Mouse (Mus musculus) intestine, embryonic 16.5 days (tissue): ENCODE measurements around the gene Nucb2. TPM values are rescaled to one million over a fixed set of nuclear protein-coding genes. Genes with fewer than 3 reads are reported as not detected.

Experiments used
- ATAC-seq: fragments of 200-750 bp; cut with Nextera tagmentation; 2 replicates; pipeline ENCODE4 v1.8.0; 2017; ENCODE audit warnings: moderate TSS enrichment, moderate library complexity
- H3K27ac ChIP-seq: fragments of 300-500 bp; sonication (generic); 2 replicates; pipeline ENCODE4 v1.5.1; 2014; ENCODE audit warnings: mild to moderate bottlenecking, low read length
- H3K27me3 ChIP-seq: fragments of 300-500 bp; sonication (generic); replicated peaks from 2 replicates; pipeline ENCODE4 v1.6.1; 2014; ENCODE audit warnings: low read length, control low read depth, mixed read lengths; ENCODE audit not compliant: control insufficient read depth, insufficient read depth
- H3K36me3 ChIP-seq: fragments of 300-500 bp; sonication (generic); 2 replicates; pipeline ENCODE4 v1.6.1; 2014; ENCODE audit warnings: low read length, control low read depth; ENCODE audit not compliant: control insufficient read depth, insufficient read depth
- H3K4me1 ChIP-seq: fragments of 300-500 bp; sonication (generic); 2 replicates; pipeline ENCODE4 v1.6.1; 2014; ENCODE audit warnings: low read length, control low read depth, mixed read lengths; ENCODE audit not compliant: control insufficient read depth, insufficient read depth
- H3K4me2 ChIP-seq: fragments of 300-500 bp; sonication (generic); 2 replicates; pipeline ENCODE4 v1.6.1; 2014; ENCODE audit warnings: low read depth, low read length, control low read depth
- H3K4me3 ChIP-seq: fragments of 300-500 bp; sonication (generic); 2 replicates; pipeline ENCODE4 v1.5.1; 2014; ENCODE audit warnings: mild to moderate bottlenecking, low read length
- H3K9ac ChIP-seq: fragments of 300-500 bp; sonication (generic); 2 replicates; pipeline ENCODE4 v1.6.1; 2014; ENCODE audit warnings: low read depth, low read length
- H3K9me3 ChIP-seq: fragments of 300-500 bp; sonication (generic); 2 replicates; pipeline ENCODE4 v1.6.1; 2016; ENCODE audit warnings: low read length, control low read depth; ENCODE audit not compliant: control insufficient read depth
- WGBS: fragments of 180-500 bp; shearing (Covaris S2); extraction: QIAGEN DNeasy Blood & Tissue Kit; methylation state at CpG from one replicate; pipeline ENCODE4 v1.1.7; 2014; 5-methylcytosine and 5-hydroxymethylcytosine counted together
- polyA plus RNA-seq: library from polyadenylated mRNA; unstranded; fragments of >200 nt; fragmentation: Nextera tagmentation; extraction: Ambion mirVana; gene quantifications from 2 replicates; pipeline ENCODE4 v1.2.1, GENCODE M21; 2015

Gene Nucb2
- 16.4 and 19.4 TPM in 2 replicates for polyA plus RNA-seq

DNA sequence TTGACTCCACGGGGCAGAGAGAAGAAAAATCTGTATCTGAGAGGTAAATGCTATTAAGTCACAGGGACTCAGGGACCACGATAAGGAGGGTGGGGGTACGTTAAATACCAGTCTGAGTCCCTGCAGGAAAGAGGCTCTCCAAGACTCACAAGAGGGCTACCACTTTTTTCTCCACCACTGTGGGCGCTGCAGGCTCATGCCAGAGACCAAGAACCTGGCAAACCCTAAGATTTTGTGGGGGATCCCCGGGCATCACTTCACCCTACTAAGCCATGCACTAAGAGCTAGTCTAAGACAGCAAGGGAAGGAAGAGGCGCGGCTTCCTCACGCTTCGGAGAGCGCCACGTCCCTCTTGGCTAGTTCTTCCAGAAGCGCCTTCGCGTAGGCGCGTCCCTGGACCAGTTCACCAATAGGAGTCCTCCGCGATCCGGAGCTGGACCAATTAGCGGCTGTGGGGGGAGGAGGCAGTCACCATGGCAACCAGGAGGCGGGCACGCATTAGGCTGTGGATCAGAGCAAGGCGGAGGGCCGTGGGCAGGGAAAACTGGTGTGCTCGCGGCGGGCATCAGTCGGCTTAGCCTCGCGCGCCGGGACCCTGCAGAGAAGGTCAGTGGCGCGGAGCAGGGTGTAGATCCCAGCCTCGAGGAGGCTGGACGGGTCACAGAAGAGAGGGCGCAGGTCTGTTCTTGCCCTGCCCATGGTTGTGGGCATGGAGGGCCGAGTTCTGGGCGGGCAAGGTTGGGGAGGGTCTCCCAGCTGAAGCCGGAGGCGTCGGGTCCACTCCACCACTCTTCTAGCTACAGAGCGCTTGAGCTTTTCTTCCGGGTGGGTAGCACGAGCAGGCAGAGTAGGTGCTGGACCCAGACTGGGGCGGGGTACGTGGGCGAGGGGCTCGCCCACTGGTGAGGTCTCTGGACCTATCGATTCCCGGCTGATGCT lies at the start of gene Nucb2:
Nucb2 (plus strand) TSS at position 491 of the 939 bp plus-strand sequence.
- H3K27ac ChIP-seq = 0 out of 2 replicates have a peak within 1 kb of the TSS, but pooled peaks have one; percentile 37
- WGBS = under 1% methylated on average over 51 of the region's 51 CpGs

DNA sequence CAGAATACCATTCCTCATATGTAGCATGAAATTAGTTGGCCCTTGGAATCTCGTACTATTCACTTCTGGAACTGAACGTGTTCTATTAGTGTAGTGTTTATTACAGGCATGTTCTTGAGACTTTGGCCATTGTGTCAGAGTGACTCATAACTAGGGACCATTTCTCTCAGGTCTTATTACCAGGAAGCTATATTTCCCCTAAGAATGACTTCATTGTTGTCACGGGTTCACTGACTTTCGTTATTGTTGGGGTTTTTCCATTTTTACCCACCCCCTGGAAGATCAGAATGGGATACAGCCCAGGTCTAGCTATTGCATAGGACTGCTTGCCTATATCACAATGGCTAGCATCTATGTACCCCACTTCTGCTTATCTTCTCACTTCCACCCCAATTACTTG lies 47.2 kb upstream of the Nucb2 start:
- H3K27me3 ChIP-seq = no peaks in the 10 kb centered on the region
- peak; percentile 92 for ATAC-seq
- peaks cover 8% of the 10 kb centered on the region for H3K4me1 ChIP-seq
- H3K9me3 ChIP-seq = no peaks in the 10 kb centered on the region
- H3K4me2 ChIP-seq = no peak overlapping the region
- 49% methylated on average over 4 of the region's 4 CpGs for WGBS
- H3K9ac ChIP-seq = no peak overlapping the region
- no peak overlapping the region for H3K4me3 ChIP-seq
- H3K36me3 ChIP-seq = no peaks in the 10 kb centered on the region
- peak overlapping the region; percentile 75 for H3K27ac ChIP-seq

More for the DNA sequence above, at the start of gene Nucb2:
- ATAC-seq = peak; percentile 100
- H3K9ac ChIP-seq = peak within 1 kb of the TSS; percentile 80
- H3K4me2 ChIP-seq = peak within 1 kb of the TSS; percentile 91
- no peaks in the 10 kb centered on the region for H3K27me3 ChIP-seq
- no peaks in the 10 kb centered on the region for H3K9me3 ChIP-seq
- H3K4me3 ChIP-seq = peak within 1 kb of the TSS; percentile 67
- H3K4me1 ChIP-seq = no peaks in the 10 kb centered on the region
- H3K36me3 ChIP-seq = no peaks in the 10 kb centered on the region

DNA sequence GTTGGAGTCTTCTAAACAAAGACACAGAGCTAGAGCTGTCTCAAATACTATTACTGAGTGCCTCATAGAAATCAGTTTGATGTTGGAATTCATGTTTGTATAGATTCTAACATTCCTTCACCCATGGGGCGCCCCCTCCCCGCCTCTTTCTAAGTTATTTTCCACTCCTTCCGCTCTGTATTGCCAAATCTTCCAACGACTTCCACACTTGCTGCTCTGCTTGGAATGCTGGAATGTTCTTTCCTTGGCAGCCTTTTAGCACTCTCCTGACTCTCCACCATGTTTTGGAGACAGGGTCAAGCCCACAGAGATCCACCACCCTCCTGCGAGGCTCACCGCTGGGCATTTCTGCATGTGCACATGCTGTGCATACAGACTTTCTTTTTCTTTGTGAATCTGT lies 46.8 kb upstream of the Nucb2 start:
- Histone ChIP-seq H3K36me3 (no peaks in the 10 kb centered on the region), H3K9ac (no peak overlapping the region), H3K27ac (peak overlapping the region; percentile 75), H3K4me2 (no peak overlapping the region), H3K9me3 (no peaks in the 10 kb centered on the region), H3K4me1 (peaks cover 8% of the 10 kb centered on the region), H3K4me3 (no peak overlapping the region), H3K27me3 (no peaks in the 10 kb centered on the region)
- ATAC-seq = peak; percentile 29
- 67% methylated on average over 6 of the region's 6 CpGs for WGBS

DNA sequence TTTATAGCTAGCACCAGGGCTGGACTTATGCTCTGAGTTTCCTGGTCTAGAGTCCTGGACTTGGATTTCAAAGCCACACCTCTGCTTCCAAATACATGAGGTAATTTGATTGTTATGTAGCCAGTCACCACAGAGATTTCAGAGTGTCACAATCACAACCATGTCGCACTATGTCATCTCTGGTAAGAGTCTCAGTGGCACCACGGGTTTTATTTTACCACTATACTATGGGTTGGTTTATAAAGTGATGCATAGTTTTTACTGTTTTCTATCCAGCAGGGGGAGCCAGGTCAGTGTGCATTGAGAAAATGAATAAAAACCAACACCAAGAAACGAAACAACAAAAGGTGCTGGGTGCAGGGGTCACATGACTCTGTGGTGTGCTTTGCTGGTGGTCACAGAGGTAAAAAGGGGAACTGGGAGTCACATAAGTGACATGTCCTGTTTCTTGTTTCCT lies 45.2 kb upstream of the Nucb2 start:
- Histone ChIP-seq H3K9me3 (no peaks in the 10 kb centered on the region), H3K36me3 (no peaks in the 10 kb centered on the region), H3K4me1 (peaks cover 8% of the 10 kb centered on the region), H3K4me3 (no peak overlapping the region), H3K4me2 (no peak overlapping the region), H3K9ac (no peak overlapping the region), H3K27me3 (no peaks in the 10 kb centered on the region), H3K27ac (no peak overlapping the region)
- WGBS = 26% methylated on average over 3 of the region's 3 CpGs
- ATAC-seq = peak; percentile 63

DNA sequence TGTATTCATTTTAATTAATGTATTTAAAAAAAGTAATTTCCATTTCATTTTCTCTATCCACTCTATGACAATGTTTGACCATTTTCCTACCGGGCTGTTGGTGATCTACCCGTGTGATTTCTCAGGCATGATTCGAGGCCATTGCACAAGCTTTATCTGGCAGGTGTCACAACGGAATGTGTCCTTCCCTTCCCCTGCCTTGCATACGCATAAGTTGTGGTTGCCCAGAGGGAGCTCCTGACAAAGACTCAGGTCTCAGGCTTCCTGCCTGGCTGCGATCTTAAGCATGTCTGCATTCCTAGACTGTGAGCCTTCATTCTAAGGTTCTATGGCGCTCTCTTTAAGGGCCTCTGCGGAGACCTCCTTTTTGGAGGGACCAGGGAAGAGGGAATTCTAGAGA lies 42.1 kb upstream of the Nucb2 start:
- Histone ChIP-seq H3K9ac (no peak overlapping the region), H3K9me3 (no peaks in the 10 kb centered on the region), H3K4me3 (no peak overlapping the region), H3K36me3 (no peaks in the 10 kb centered on the region), H3K27me3 (no peaks in the 10 kb centered on the region), H3K4me1 (peaks cover 7% of the 10 kb centered on the region), H3K27ac (no peak overlapping the region), H3K4me2 (no peak overlapping the region)
- 46% methylated on average over 8 of the region's 8 CpGs for WGBS
- ATAC-seq = no peak

DNA sequence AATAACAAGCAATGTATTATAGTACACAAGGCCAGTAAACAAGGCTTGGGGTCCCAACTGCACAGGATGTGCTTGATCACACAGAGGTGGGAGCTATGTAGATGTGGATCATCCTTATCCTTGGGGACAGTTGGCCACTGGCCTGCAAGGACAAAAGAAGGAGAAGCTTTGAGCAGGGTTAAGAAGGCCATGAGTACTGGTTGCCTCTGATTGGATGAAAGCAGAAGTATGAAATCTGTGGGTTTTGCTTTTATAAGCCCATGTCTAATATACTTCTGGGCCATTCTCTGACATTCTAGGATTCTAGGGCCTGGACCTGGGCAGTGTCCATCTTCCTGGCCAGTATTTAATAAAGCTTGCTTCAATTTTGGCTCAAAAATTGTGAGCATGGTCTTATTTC lies 28.3 kb upstream of the Nucb2 start:
- ATAC-seq = no peak
- Histone ChIP-seq H3K4me2 (no peak overlapping the region), H3K36me3 (no peaks in the 10 kb centered on the region), H3K4me1 (no peaks in the 10 kb centered on the region), H3K9ac (no peak overlapping the region), H3K27me3 (no peaks in the 10 kb centered on the region), H3K27ac (no peak overlapping the region), H3K4me3 (no peak overlapping the region), H3K9me3 (no peaks in the 10 kb centered on the region)

DNA sequence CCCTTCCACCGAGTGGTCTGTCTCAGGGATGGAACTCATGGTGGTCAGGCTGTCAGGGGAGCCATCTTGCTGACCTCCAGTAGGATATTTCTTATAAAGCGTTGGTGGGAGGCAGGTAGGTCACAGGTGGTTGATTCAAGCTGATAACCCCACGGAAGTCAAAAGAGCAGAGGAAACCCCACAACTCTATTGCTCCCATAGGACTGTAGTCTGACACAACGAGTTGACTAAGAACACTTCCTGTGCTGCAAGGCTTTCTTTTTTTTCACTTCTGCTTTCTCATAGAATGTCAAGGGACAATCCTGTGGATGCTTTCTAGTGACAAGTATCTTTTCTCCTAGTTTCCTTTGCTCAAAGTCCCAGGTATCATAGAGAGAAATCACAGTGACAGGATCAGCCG lies 27.9 kb upstream of the Nucb2 start:
- ATAC-seq = no peak
- H3K27me3 ChIP-seq = no peaks in the 10 kb centered on the region
- H3K9me3 ChIP-seq = no peaks in the 10 kb centered on the region
- H3K27ac ChIP-seq = no peak overlapping the region
- no peaks in the 10 kb centered on the region for H3K4me1 ChIP-seq
- 81% methylated on average over 5 of the region's 5 CpGs for WGBS
- H3K36me3 ChIP-seq = no peaks in the 10 kb centered on the region
- no peak overlapping the region for H3K9ac ChIP-seq
- H3K4me3 ChIP-seq = no peak overlapping the region
- no peak overlapping the region for H3K4me2 ChIP-seq

DNA sequence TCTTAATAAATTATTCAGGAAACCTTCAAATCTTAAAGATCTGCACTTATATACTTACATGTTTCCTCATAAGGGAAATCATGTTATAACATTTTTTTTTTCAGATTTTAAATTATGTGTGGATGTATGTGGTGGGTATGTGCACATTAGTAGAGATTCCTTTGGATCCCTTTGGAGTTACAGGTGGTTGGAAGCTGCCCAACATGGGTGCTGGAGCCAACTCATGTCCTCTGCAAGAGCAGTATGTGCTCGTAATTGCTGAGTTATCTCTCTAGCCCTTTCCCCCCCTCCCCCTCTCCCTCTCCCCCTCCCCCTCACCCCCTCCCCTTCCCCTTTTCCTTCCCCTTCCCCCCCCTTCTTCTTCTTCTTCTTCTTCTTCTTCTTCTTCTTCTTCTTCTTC lies 21.1 kb upstream of the Nucb2 start:
- Histone ChIP-seq H3K4me2 (no peak overlapping the region), H3K36me3 (no peaks in the 10 kb centered on the region), H3K9ac (no peak overlapping the region), H3K27me3 (no peaks in the 10 kb centered on the region), H3K27ac (no peak overlapping the region), H3K4me3 (no peak overlapping the region), H3K9me3 (no peaks in the 10 kb centered on the region), H3K4me1 (peaks cover 4% of the 10 kb centered on the region; the same call in 1 of the 2 replicates)
- ATAC-seq = no peak
- WGBS = 21% methylated on average over 1 of the region's 1 CpGs

DNA sequence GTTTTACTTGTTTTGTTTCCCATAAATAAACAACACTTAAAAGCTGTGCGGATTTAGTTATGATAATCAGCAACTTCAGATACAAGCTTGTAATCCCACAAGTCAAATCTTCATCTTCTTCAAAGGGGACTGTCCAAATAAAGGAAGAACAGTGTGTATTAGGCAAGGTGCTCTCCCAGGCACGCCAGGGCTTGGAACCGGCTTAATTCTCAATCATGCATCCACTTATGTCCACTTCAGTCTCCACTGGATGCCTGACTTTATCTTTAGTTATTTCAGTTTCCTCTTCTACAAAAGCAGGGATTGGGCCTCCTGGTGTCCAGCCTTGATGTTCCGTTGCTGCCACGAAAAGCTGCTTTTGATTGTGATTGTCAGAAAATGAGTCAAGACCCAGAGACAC lies 20.4 kb upstream of the Nucb2 start:
- no peaks in the 10 kb centered on the region for H3K36me3 ChIP-seq
- H3K9me3 ChIP-seq = no peaks in the 10 kb centered on the region
- H3K4me2 ChIP-seq = no peak overlapping the region
- no peak for ATAC-seq
- WGBS = 80% methylated on average over 5 of the region's 5 CpGs
- no peaks in the 10 kb centered on the region for H3K27me3 ChIP-seq
- H3K4me3 ChIP-seq = no peak overlapping the region
- H3K9ac ChIP-seq = no peak overlapping the region
- no peak overlapping the region for H3K27ac ChIP-seq
- peaks cover 4% of the 10 kb centered on the region; the same call in 1 of the 2 replicates for H3K4me1 ChIP-seq
